Mouse (Mus musculus) heart, embryonic 13.5 days (tissue): Measurements from ENCODE around the gene Psmb9. TPM values are rescaled to one million over a fixed set of nuclear protein-coding genes. Genes with fewer than 3 reads are reported as not detected.
A peak's percentile ranks its signal among the peaks of the same experiment; 100 is the strongest.
"Not testable (repeated sequence)": the region's sequence is repeated elsewhere in the genome, so short reads cannot be mapped to it uniquely, and the experiment has no call there.

Experiments
- ATAC-seq: fragments of 200-750 bp; cut with Nextera tagmentation; 2 replicates; pipeline ENCODE4 v1.8.0; 2017; ENCODE audit warnings: moderate TSS enrichment; ENCODE audit not compliant: insufficient number of reproducible peaks, low FRiP score, low TSS enrichment; ENCODE audit errors: extremely low read depth
- H3K27ac ChIP-seq: fragments of 300-500 bp; sonication (generic); replicated peaks from 2 replicates; pipeline ENCODE4 v1.5.1; 2015; ENCODE audit warnings: moderate library complexity, mild to moderate bottlenecking, inconsistent platforms
- H3K27me3 ChIP-seq: fragments of 300-500 bp; sonication (generic); replicated peaks from 2 replicates; pipeline ENCODE4 v1.6.1; 2015; ENCODE audit warnings: mild to moderate bottlenecking, inconsistent platforms
- H3K36me3 ChIP-seq: fragments of 300-500 bp; sonication (generic); 2 replicates; pipeline ENCODE4 v1.6.1; 2015; ENCODE audit warnings: mild to moderate bottlenecking, inconsistent platforms
- H3K4me1 ChIP-seq: fragments of 300-500 bp; sonication (generic); 2 replicates; pipeline ENCODE4 v1.6.1; 2015; ENCODE audit warnings: inconsistent platforms
- H3K4me2 ChIP-seq: fragments of 300-500 bp; sonication (generic); 2 replicates; pipeline ENCODE4 v1.6.1; 2015; ENCODE audit warnings: inconsistent platforms, mild to moderate bottlenecking, moderate library complexity
- H3K4me3 ChIP-seq: fragments of 300-500 bp; sonication (generic); 2 replicates; pipeline ENCODE4 v1.5.1; 2015; ENCODE audit warnings: moderate library complexity, mild to moderate bottlenecking, inconsistent platforms
- H3K9ac ChIP-seq: fragments of 300-500 bp; sonication (generic); 2 replicates; pipeline ENCODE4 v1.6.1; 2015; ENCODE audit warnings: inconsistent platforms, mild to moderate bottlenecking, moderate library complexity
- H3K9me3 ChIP-seq: fragments of 300-500 bp; sonication (generic); 2 replicates; pipeline ENCODE4 v1.6.1; 2016; ENCODE audit warnings: inconsistent platforms
- WGBS: fragments of 180-500 bp; shearing (Covaris S2); methylation state at CpG from one replicate; pipeline ENCODE4 v1.1.7; 2015; ENCODE audit warnings: mixed read lengths; 5-methylcytosine and 5-hydroxymethylcytosine counted together
- polyA plus RNA-seq: library from polyadenylated mRNA; unstranded; fragments of >200 nt; fragmentation: Nextera tagmentation; extraction: Ambion mirVana; gene quantifications from 2 replicates; pipeline ENCODE4 v1.2.1, GENCODE M21; 2015

Psmb9 gene
- polyA plus RNA-seq, 1 experiment from 2014 or later, result 2.1 TPM

- no peak overlapping the region for H3K4me2 ChIP-seq
- no peak for ATAC-seq
- no peaks in the 10 kb centered on the region for H3K9me3 ChIP-seq
- WGBS, result 64% methylated on average over 3 of the region's 3 CpGs
- H3K27me3 ChIP-seq, result peaks cover 55% of the 10 kb centered on the region
- no peaks in the 10 kb centered on the region for H3K36me3 ChIP-seq
- no peak overlapping the region for H3K9ac ChIP-seq
- H3K27ac ChIP-seq, result no peak overlapping the region
- peaks cover 8% of the 10 kb centered on the region for H3K4me1 ChIP-seq
- H3K4me3 ChIP-seq, result no peak overlapping the region
Measured at GRCm38 (mm10) chr17:34144960-34145371, 42.6 kb downstream of the Psmb9 start.

GRCm38 (mm10) chr17:34144221-34144620 lies 43.3 kb downstream of the Psmb9 start:
- not testable (repeated sequence) for H3K9ac ChIP-seq, H3K27ac ChIP-seq, H3K9me3 ChIP-seq, ATAC-seq, H3K4me2 ChIP-seq, H3K36me3 ChIP-seq, H3K4me3 ChIP-seq
- Histone ChIP-seq H3K27me3 (peaks cover 62% of the 10 kb centered on the region), H3K4me1 (peaks cover 16% of the 10 kb centered on the region)
- WGBS, result 87% methylated on average over 4 of the region's 4 CpGs

GRCm38 (mm10) chr17:34143461-34143860 lies 44.1 kb downstream of the Psmb9 start:
- Histone ChIP-seq H3K9me3 (no peaks in the 10 kb centered on the region), H3K27ac (no peak overlapping the region), H3K4me1 (peaks cover 19% of the 10 kb centered on the region), H3K4me2 (no peak overlapping the region), H3K9ac (no peak overlapping the region), H3K4me3 (no peak overlapping the region), H3K27me3 (peaks cover 70% of the 10 kb centered on the region), H3K36me3 (no peaks in the 10 kb centered on the region)
- 63% methylated on average over 5 of the region's 5 CpGs for WGBS
- ATAC-seq, result no peak

- peaks cover 19% of the 10 kb centered on the region for H3K4me1 ChIP-seq
- H3K27ac ChIP-seq, result no peak within 1 kb of the TSS
- H3K4me3 ChIP-seq, result no peak within 1 kb of the TSS
- WGBS, result 39% methylated on average over 7 of the region's 7 CpGs
- no peak for ATAC-seq
- no peaks in the 10 kb centered on the region for H3K9me3 ChIP-seq
- H3K4me2 ChIP-seq, result no peak within 1 kb of the TSS
- no peaks in the 10 kb centered on the region for H3K36me3 ChIP-seq
- no peak within 1 kb of the TSS for H3K9ac ChIP-seq
- H3K27me3 ChIP-seq, result peaks cover 74% of the 10 kb centered on the region
Measured at GRCm38 (mm10) chr17:34143033-34143432, 44.5 kb downstream of the Psmb9 start, which contains the start of gene H2-DMb2. Gene H2-DMb2 (plus strand): TSS chr17:34143307.

- H3K4me3 ChIP-seq, result no peak overlapping the region
- H3K4me1 ChIP-seq, result peaks cover 19% of the 10 kb centered on the region
- WGBS, result 75% methylated on average over 7 of the region's 7 CpGs
- no peak overlapping the region for H3K4me2 ChIP-seq
- H3K27me3 ChIP-seq, result peaks cover 79% of the 10 kb centered on the region
- no peaks in the 10 kb centered on the region for H3K9me3 ChIP-seq
- no peak overlapping the region for H3K27ac ChIP-seq
- no peak overlapping the region for H3K9ac ChIP-seq
- no peaks in the 10 kb centered on the region for H3K36me3 ChIP-seq
- no peak for ATAC-seq
Measured at GRCm38 (mm10) chr17:34142456-34143010, 45.0 kb downstream of the Psmb9 start.

GRCm38 (mm10) chr17:34141448-34141847 lies 46.1 kb downstream of the Psmb9 start:
- Histone ChIP-seq H3K9ac (no peak overlapping the region), H3K4me2 (no peak overlapping the region), H3K36me3 (no peaks in the 10 kb centered on the region), H3K27ac (no peak overlapping the region), H3K4me1 (peaks cover 19% of the 10 kb centered on the region), H3K9me3 (no peaks in the 10 kb centered on the region), H3K27me3 (peaks cover 81% of the 10 kb centered on the region), H3K4me3 (no peak overlapping the region)
- 57% methylated on average over 4 of the region's 4 CpGs for WGBS
- ATAC-seq, result no peak

GRCm38 (mm10) chr17:34140240-34140639 lies 47.3 kb downstream of the Psmb9 start:
- H3K9ac ChIP-seq, result peak overlapping the region; percentile 75; the same call in 1 of the 2 replicates
- peak overlapping the region; percentile 52 for H3K4me3 ChIP-seq
- H3K4me2 ChIP-seq, result peak overlapping the region; percentile 76
- H3K36me3 ChIP-seq, result no peaks in the 10 kb centered on the region
- no peak for ATAC-seq
- no peak overlapping the region for H3K27ac ChIP-seq
- no peaks in the 10 kb centered on the region for H3K9me3 ChIP-seq
- WGBS, result 2% methylated on average over 5 of the region's 5 CpGs
- H3K4me1 ChIP-seq, result peaks cover 25% of the 10 kb centered on the region
- H3K27me3 ChIP-seq, result peaks cover 82% of the 10 kb centered on the region

- no peak overlapping the region for H3K27ac ChIP-seq
- H3K9ac ChIP-seq, result peak overlapping the region; percentile 75
- no peak for ATAC-seq
- H3K9me3 ChIP-seq, result no peaks in the 10 kb centered on the region
- peak overlapping the region; percentile 52 for H3K4me3 ChIP-seq
- 2% methylated on average over 16 of the region's 16 CpGs for whole genome bisulfite sequencing
- peak overlapping the region; percentile 76 for H3K4me2 ChIP-seq
- H3K27me3 ChIP-seq, result peaks cover 80% of the 10 kb centered on the region
- no peaks in the 10 kb centered on the region for H3K36me3 ChIP-seq
- peaks cover 25% of the 10 kb centered on the region for H3K4me1 ChIP-seq
Measured at GRCm38 (mm10) chr17:34139416-34139815, 48.1 kb downstream of the Psmb9 start.

- Histone ChIP-seq H3K4me1 (peaks cover 25% of the 10 kb centered on the region), H3K36me3 (no peaks in the 10 kb centered on the region), H3K9me3 (no peaks in the 10 kb centered on the region), H3K27ac (no peak overlapping the region), H3K27me3 (peaks cover 74% of the 10 kb centered on the region), H3K4me2 (peak overlapping the region; percentile 76; the same call in 1 of the 2 replicates), H3K9ac (no peak overlapping the region), H3K4me3 (peak overlapping the region; percentile 52)
- no peak for ATAC-seq
- WGBS, result 69% methylated on average over 7 of the region's 7 CpGs
Measured at GRCm38 (mm10) chr17:34138655-34139054, 48.9 kb downstream of the Psmb9 start.

- no peak overlapping the region for H3K27ac ChIP-seq
- H3K4me1 ChIP-seq, result peaks cover 22% of the 10 kb centered on the region
- no peaks in the 10 kb centered on the region for H3K36me3 ChIP-seq
- no peak overlapping the region for H3K9ac ChIP-seq
- H3K4me2 ChIP-seq, result no peak overlapping the region
- 65% methylated on average over 7 of the region's 7 CpGs for WGBS
- no peak for ATAC-seq
- no peak overlapping the region for H3K4me3 ChIP-seq
- H3K27me3 ChIP-seq, result peaks cover 71% of the 10 kb centered on the region
- no peaks in the 10 kb centered on the region for H3K9me3 ChIP-seq
Measured at GRCm38 (mm10) chr17:34137601-34138000, 50.0 kb downstream of the Psmb9 start.

GRCm38 (mm10) chr17:34135297-34136224 lies 52.0 kb downstream of the Psmb9 start:
- Histone ChIP-seq H3K36me3 (no peaks in the 10 kb centered on the region), H3K4me2 (peak overlapping the region; percentile 77), H3K9ac (peak overlapping the region; percentile 53; the same call in 1 of the 2 replicates), H3K9me3 (no peaks in the 10 kb centered on the region), H3K4me1 (peaks cover 22% of the 10 kb centered on the region), H3K4me3 (peak overlapping the region; percentile 46), H3K27me3 (peaks cover 55% of the 10 kb centered on the region), H3K27ac (no peak overlapping the region)
- ATAC-seq, result peak; percentile 92
- 6% methylated on average over 31 of the region's 31 CpGs for WGBS
